Mouse (Mus musculus) ES-Bruce4 (cell line): Measurements from ENCODE around the gene Olfr520. TPM values are rescaled to one million over a fixed set of nuclear protein-coding genes. Genes with fewer than 3 reads are reported as not detected.

ENCODE experiments used
- H3K27ac ChIP-seq: 2 replicates; pipeline ENCODE4 v1.5.1; 2012; ENCODE audit warnings: low read length, inconsistent platforms; ENCODE audit not compliant: insufficient read depth
- H3K27me3 ChIP-seq: 2 replicates; pipeline ENCODE4 v1.6.1; 2012; ENCODE audit warnings: mild to moderate bottlenecking, low read length, inconsistent platforms; ENCODE audit not compliant: control insufficient read depth, poor library complexity, insufficient read depth, severe bottlenecking
- H3K36me3 ChIP-seq: 2 replicates; pipeline ENCODE4 v1.6.1; 2012; ENCODE audit warnings: inconsistent platforms, mild to moderate bottlenecking, low read length, moderate library complexity; ENCODE audit not compliant: control insufficient read depth, poor library complexity, insufficient read depth, severe bottlenecking
- H3K4me1 ChIP-seq: one replicate; pipeline ENCODE4 v1.8.1; 2011; ENCODE audit warnings: low read length; ENCODE audit not compliant: control insufficient read depth, insufficient read depth
- H3K4me3 ChIP-seq: 2 replicates; pipeline ENCODE4 v1.5.1; 2011; ENCODE audit warnings: low read depth, mild to moderate bottlenecking, low read length
- H3K9ac ChIP-seq: 2 replicates; pipeline ENCODE4 v1.6.1; 2012; ENCODE audit warnings: low read depth, mild to moderate bottlenecking, inconsistent platforms; ENCODE audit not compliant: poor library complexity, severe bottlenecking
- H3K9me3 ChIP-seq: replicated peaks from 2 replicates; pipeline ENCODE4 v1.6.1; 2012; ENCODE audit warnings: mild to moderate bottlenecking, low read length, inconsistent platforms; ENCODE audit not compliant: control insufficient read depth, poor library complexity, insufficient read depth, severe bottlenecking
- CTCF ChIP-seq: IDR thresholded peaks from one replicate; pipeline ENCODE4 v1.8.1; 2011; ENCODE audit warnings: low read depth, low read length
- EP300 ChIP-seq: IDR thresholded peaks from 2 replicates; pipeline ENCODE4 v1.6.1; 2011; ENCODE audit warnings: low read depth, low read length; ENCODE audit not compliant: insufficient read depth
- POLR2A ChIP-seq: IDR thresholded peaks from one replicate; pipeline ENCODE4 v1.8.1; 2011; ENCODE audit warnings: low read length; ENCODE audit not compliant: insufficient read depth
- polyA plus RNA-seq: library from polyadenylated mRNA; stranded (reverse); fragments of >200 nt; gene quantifications from 2 replicates; pipeline ENCODE4 v1.2.4, GENCODE M21; 2011; ENCODE audit warnings: low read depth; ENCODE audit not compliant: missing spikeins, insufficient read depth, insufficient read length

Gene Olfr520
- polyA plus RNA-seq, 1 experiment, result not detected

- TF ChIP-seq POLR2A (no peak), EP300 (no peak), CTCF (no peak)
- Histone ChIP-seq H3K27me3 (no peaks in the 10 kb centered on the region), H3K9me3 (no peaks in the 10 kb centered on the region), H3K36me3 (no peaks in the 10 kb centered on the region), H3K27ac (no peak overlapping the region), H3K4me3 (no peak overlapping the region), H3K9ac (no peak overlapping the region), H3K4me1 (no peaks in the 10 kb centered on the region)
These were observed 53.3 kb downstream of the Olfr520 start for GRCm38 (mm10) chr7:99783421-99783820.

GRCm38 (mm10) chr7:99785553-99785952 is 55.5 kb downstream of the Olfr520 start:
- H3K9ac ChIP-seq, result no peak overlapping the region
- H3K9me3 ChIP-seq, result no peaks in the 10 kb centered on the region
- H3K36me3 ChIP-seq, result no peaks in the 10 kb centered on the region
- TF ChIP-seq EP300 (no peak), CTCF (no peak), POLR2A (no peak)
- H3K27ac ChIP-seq, result no peak overlapping the region
- no peaks in the 10 kb centered on the region for H3K27me3 ChIP-seq
- H3K4me1 ChIP-seq, result no peaks in the 10 kb centered on the region
- no peak overlapping the region for H3K4me3 ChIP-seq

Other genes starting within 250 kb of the Olfr520 start
- gene Rps3, start 246.5 kb upstream of the Olfr520 start, polyA plus RNA-seq, result 2,316 and 2,405 TPM in 2 replicates
- gene Arrb1, start 194.8 kb upstream of the Olfr520 start, polyA plus RNA-seq, result 28.9 and 31.7 TPM in 2 replicates
- gene Tpbgl, start 103.2 kb upstream of the Olfr520 start, polyA plus RNA-seq, result not detected in 2 replicates
- gene Slco2b1, start 18.9 kb upstream of the Olfr520 start, polyA plus RNA-seq, result not detected in 2 replicates
- gene Olfr521, start 33.2 kb downstream of the Olfr520 start, polyA plus RNA-seq, result not detected in 2 replicates
- gene Neu3, start 98.1 kb downstream of the Olfr520 start, polyA plus RNA-seq, result 4.0 and 5.0 TPM in 2 replicates
- gene Xrra1, start 128.8 kb downstream of the Olfr520 start, polyA plus RNA-seq, result 0.87 TPM in 1 of 2 replicates, not detected in the other
- gene Spcs2, start 133.2 kb downstream of the Olfr520 start, polyA plus RNA-seq, result 98.6 and 104 TPM in 2 replicates